Mouse (Mus musculus) heart, embryonic 11.5 days (tissue): ENCODE data around the gene Nav2. TPM values are rescaled to one million over a fixed set of nuclear protein-coding genes. Genes with fewer than 3 reads are reported as not detected.

Experiments used
- ATAC-seq: fragments of 200-750 bp; cut with Nextera tagmentation; replicated peaks from 2 replicates; pipeline ENCODE4 v1.8.0; 2017; ENCODE audit warnings: moderate library complexity; ENCODE audit not compliant: insufficient number of reproducible peaks, low FRiP score, low TSS enrichment
- H3K27ac ChIP-seq: fragments of 300-500 bp; sonication (generic); 2 replicates; pipeline ENCODE4 v1.5.1; 2014; ENCODE audit warnings: mild to moderate bottlenecking, low read depth, low read length
- H3K27me3 ChIP-seq: fragments of 300-500 bp; sonication (generic); 2 replicates; pipeline ENCODE4 v1.6.1; 2014; ENCODE audit warnings: mild to moderate bottlenecking, low read length, mixed read lengths; ENCODE audit not compliant: control insufficient read depth, insufficient read depth
- H3K36me3 ChIP-seq: fragments of 300-500 bp; sonication (generic); 2 replicates; pipeline ENCODE4 v1.6.1; 2014; ENCODE audit warnings: mild to moderate bottlenecking, low read length, moderate library complexity, mixed read lengths; ENCODE audit not compliant: control insufficient read depth, insufficient read depth
- H3K4me1 ChIP-seq: fragments of 300-500 bp; sonication (generic); 2 replicates; pipeline ENCODE4 v1.6.1; 2014; ENCODE audit warnings: low read length; ENCODE audit not compliant: control insufficient read depth, insufficient read depth
- H3K4me2 ChIP-seq: fragments of 300-500 bp; sonication (generic); 2 replicates; pipeline ENCODE4 v1.6.1; 2014; ENCODE audit warnings: mild to moderate bottlenecking, moderate library complexity
- H3K4me3 ChIP-seq: fragments of 300-500 bp; sonication (generic); 2 replicates; pipeline ENCODE4 v1.5.1; 2014; ENCODE audit warnings: low read depth, low read length
- H3K9ac ChIP-seq: fragments of 300-500 bp; sonication (generic); 2 replicates; pipeline ENCODE4 v1.6.1; 2014; ENCODE audit warnings: mild to moderate bottlenecking, low read depth, low read length, moderate library complexity
- H3K9me3 ChIP-seq: fragments of 300-500 bp; sonication (generic); replicated peaks from 2 replicates; pipeline ENCODE4 v1.6.1; 2016; ENCODE audit warnings: low read length; ENCODE audit not compliant: control insufficient read depth
- WGBS: fragments of 180-500 bp; shearing (Covaris S2); extraction: QIAGEN DNeasy Blood & Tissue Kit; methylation state at CpG from one replicate; pipeline ENCODE4 v1.1.7; 2014; ENCODE audit not compliant: insufficient replicate concordance; 5-methylcytosine and 5-hydroxymethylcytosine counted together
- polyA plus RNA-seq: library from polyadenylated mRNA; unstranded; fragments of >200 nt; fragmentation: Nextera tagmentation; extraction: Ambion mirVana; gene quantifications from 2 replicates; pipeline ENCODE4 v1.2.1, GENCODE M21; 2014

The Nav2 gene
- polyA plus RNA-seq, 1 experiment from 2014 or later: 32.2 TPM

DNA sequence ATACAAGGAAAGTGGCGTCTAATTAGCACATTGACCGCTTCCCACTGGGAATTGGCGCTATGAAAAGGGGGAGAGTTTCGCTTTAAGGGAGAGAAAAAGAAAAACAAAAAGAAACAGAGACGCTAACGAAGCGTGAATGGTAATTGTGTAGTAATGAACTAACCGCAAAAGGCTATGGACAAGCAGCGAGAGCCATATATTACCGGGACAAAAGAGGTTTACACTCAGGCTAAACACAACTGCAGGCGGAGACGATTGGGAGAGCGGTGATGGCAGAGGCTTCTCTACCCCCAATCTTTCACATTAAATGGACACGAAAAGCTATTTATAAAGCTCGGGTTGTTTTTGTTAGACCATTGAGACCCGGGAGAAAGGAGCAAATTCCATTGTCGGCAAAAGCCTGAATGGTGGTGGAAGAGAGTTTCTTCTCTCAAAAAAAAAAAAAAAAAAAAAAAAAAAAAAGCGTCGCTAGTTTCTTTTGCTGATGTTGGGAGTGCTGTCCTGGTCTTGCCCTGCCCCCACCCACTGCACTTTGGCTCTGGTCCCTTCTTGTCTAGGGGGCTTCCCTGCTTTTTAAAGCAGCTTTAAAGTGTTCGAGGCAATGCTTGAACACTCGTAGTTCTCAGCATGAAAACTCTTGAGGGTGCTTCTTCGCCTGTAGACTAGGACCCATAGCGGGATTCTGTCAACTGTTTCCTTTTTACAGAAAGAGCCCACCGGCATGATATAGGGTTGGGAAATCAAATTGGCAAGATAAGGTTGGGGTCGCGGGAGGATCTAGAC is 726.0 kb downstream of the Nav2 start:
- ATAC-seq: no peak
- peaks cover 11% of the 10 kb centered on the region for H3K4me1 ChIP-seq

DNA sequence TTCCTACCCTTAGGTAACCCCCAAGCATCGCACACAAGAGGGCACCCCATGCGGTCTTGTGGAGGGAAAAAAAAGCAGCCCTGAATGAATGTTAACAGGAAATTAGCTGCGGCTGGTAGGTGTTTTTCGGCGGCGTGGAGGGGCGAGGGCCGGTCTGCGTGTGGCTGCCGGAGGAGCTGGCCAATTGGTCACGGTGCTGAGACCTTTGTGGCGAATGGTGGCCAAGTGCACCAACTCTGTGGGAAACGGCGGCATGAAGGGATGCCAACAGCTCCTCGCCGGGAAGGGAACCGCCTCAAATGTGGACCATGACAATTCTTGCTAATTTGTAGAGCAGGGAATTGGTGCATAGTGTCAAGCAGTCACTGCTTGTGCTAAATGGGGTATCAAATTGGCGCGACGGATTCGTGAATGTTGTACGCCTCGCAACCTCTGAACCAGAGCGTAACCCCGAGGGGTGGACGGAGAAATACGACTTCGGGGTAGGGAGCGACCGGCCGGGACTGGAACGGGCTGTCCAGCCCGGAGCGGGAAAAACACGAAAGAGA is 726.6 kb downstream of the Nav2 start:
- WGBS: 1% methylated on average over 35 of the region's 35 CpGs
- H3K27me3 ChIP-seq: peaks cover 96% of the 10 kb centered on the region
- H3K4me1 ChIP-seq: peaks cover 11% of the 10 kb centered on the region
- peak overlapping the region; percentile 11; the same call in 1 of the 2 replicates for H3K4me2 ChIP-seq
- no peak for ATAC-seq
- no peaks in the 10 kb centered on the region for H3K9me3 ChIP-seq
- H3K4me3 ChIP-seq: no peak overlapping the region; the same call in 1 of the 2 replicates
- H3K36me3 ChIP-seq: no peaks in the 10 kb centered on the region
- no peak overlapping the region for H3K9ac ChIP-seq
- no peak overlapping the region for H3K27ac ChIP-seq

More for the DNA sequence above, 726.0 kb downstream of the Nav2 start:
- Histone ChIP-seq H3K27me3 (peaks cover 94% of the 10 kb centered on the region), H3K9ac (no peak overlapping the region), H3K4me2 (peak overlapping the region; percentile 67), H3K36me3 (no peaks in the 10 kb centered on the region), H3K9me3 (no peaks in the 10 kb centered on the region), H3K27ac (no peak overlapping the region), H3K4me3 (peak overlapping the region; percentile 42)
- under 1% methylated on average over 26 of the region's 26 CpGs for WGBS

DNA sequence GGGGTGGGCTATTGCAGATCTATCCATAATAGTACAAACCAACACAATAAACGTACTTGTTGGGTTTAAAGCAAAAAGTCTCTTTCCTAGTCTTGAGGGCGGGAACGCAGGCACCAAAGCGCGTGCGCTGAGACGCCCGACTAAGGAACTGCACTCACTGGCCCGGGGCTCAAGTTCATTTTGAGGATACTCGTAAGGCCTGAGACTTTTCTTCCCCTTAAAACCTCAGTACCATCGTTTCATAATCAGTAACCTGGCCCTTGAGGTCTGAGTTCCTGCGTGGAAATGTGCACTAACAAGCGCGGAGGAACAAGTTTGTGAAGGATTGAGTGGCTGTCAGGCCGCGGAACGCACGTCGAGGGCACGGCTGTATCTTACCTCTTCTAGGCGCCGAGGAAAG is 727.5 kb downstream of the Nav2 start:
- H3K4me2 ChIP-seq: no peak overlapping the region
- WGBS: 2% methylated on average over 22 of the region's 22 CpGs
- H3K27me3 ChIP-seq: peaks cover 96% of the 10 kb centered on the region
- peaks cover 11% of the 10 kb centered on the region for H3K4me1 ChIP-seq
- H3K27ac ChIP-seq: no peak overlapping the region
- no peaks in the 10 kb centered on the region for H3K9me3 ChIP-seq
- ATAC-seq: no peak
- no peaks in the 10 kb centered on the region for H3K36me3 ChIP-seq
- H3K4me3 ChIP-seq: no peak overlapping the region
- H3K9ac ChIP-seq: no peak overlapping the region

DNA sequence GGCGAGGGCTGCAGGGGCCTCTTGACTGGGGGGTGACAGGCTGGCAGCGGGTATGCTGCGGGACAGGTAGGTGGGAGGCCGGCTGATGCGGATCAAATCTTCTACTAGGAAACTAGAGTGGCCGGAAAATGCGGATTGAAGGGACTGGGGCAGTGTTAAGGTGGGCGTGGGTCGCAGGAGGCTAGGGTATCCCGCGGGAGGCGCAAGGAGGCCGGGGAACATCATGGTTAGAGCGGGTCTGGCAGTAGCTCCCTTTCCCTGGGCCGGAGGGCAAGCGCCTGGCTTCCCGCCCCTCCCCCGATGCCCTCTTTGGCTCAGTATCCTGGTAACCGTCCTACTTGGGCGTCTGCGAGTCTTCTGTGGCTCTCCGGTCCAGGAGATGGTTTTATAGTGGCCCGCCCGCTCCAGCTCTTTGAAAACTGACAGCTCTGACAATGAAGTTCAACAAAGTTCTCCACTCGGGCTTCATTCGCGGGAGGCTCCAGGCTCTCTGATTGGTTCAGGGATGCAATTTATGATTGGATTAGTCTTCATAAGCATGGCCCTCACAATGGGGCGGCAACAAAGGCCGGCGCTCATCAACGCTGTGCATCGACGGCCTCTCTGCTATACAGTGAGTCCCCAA is 728.1 kb downstream of the Nav2 start, which contains the start of gene Dbx1:
Dbx1 (minus strand) TSS at position 359 of the 625 bp plus-strand sequence.
- no peak for ATAC-seq
- no peak within 1 kb of the TSS for H3K27ac ChIP-seq
- no peak within 1 kb of the TSS for H3K9ac ChIP-seq
- H3K27me3 ChIP-seq: peaks cover 95% of the 10 kb centered on the region
- no peak within 1 kb of the TSS for H3K4me3 ChIP-seq
- no peaks in the 10 kb centered on the region for H3K9me3 ChIP-seq
- peaks cover 11% of the 10 kb centered on the region for H3K4me1 ChIP-seq
- H3K36me3 ChIP-seq: no peaks in the 10 kb centered on the region
- no peak within 1 kb of the TSS for H3K4me2 ChIP-seq
- under 1% methylated on average over 33 of the region's 33 CpGs for WGBS

DNA sequence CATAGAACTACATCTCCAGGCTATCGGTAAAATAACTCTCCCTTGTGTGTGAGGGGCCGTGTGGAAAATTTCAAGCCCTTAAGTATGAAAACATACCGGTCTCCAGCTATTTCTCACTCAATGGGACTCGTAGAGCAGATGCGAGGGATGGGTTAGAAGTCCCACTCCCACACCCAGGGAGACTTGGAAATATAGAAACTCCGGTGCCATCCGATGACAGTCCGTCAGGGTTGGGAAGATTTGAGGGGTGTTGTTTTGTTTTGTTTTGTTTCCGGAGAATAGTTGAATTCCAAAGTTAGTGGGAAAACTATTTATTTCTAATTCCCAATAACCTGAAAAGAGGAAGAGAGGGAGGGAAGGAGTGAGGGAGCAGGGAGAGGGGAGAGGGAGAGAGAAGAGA is 728.8 kb downstream of the Nav2 start:
- no peak for ATAC-seq
- Histone ChIP-seq H3K27ac (no peak overlapping the region), H3K4me2 (no peak overlapping the region), H3K9ac (no peak overlapping the region), H3K36me3 (no peaks in the 10 kb centered on the region), H3K4me3 (no peak overlapping the region), H3K27me3 (peaks cover 94% of the 10 kb centered on the region), H3K4me1 (peaks cover 11% of the 10 kb centered on the region), H3K9me3 (no peaks in the 10 kb centered on the region)
- under 1% methylated on average over 9 of the region's 9 CpGs for WGBS

DNA sequence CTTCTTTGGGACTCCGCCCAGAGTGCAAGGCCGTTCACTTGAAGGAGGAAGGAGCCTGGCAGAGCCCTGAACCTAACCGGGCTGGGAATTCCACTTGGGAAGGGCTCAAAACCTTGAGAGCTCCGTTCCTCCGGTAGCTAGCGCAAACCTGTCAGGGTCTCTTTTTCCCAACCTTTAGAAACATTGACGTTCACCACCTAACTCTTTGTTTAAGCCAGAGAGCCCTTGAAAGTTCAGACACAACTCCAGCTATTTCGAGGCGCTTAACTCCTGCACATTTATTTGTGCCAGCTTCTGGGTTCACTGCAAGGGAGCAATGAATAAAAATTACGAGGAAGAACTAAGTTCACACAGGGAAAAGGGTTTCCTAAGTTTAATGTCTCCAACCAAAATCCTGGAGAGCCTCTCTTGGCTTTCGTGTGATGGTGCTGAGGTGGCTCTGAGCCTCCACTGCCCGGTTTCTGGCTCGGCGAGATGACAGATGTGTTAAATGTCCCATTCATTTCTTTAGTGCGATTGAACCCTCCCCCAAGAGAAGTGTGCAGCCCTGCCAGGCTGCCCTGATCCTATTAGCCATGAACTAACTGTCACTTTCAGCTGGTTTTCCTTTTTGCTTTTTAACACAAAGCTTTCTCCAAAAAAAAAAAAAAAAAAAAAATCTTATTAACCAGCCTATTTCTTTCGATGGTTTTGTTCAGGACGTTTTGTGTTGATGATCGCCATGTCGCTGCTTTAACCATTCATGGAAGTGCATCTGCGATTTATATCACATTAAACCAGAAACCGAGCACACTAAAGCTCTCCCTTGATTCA is 729.5 kb downstream of the Nav2 start:
- Histone ChIP-seq H3K4me3 (no peak overlapping the region), H3K4me2 (no peak overlapping the region), H3K27me3 (peaks cover 89% of the 10 kb centered on the region), H3K9me3 (no peaks in the 10 kb centered on the region), H3K27ac (no peak overlapping the region), H3K9ac (no peak overlapping the region), H3K36me3 (no peaks in the 10 kb centered on the region), H3K4me1 (peaks cover 11% of the 10 kb centered on the region)
- no peak for ATAC-seq
- 2% methylated on average over 21 of the region's 21 CpGs for WGBS

DNA sequence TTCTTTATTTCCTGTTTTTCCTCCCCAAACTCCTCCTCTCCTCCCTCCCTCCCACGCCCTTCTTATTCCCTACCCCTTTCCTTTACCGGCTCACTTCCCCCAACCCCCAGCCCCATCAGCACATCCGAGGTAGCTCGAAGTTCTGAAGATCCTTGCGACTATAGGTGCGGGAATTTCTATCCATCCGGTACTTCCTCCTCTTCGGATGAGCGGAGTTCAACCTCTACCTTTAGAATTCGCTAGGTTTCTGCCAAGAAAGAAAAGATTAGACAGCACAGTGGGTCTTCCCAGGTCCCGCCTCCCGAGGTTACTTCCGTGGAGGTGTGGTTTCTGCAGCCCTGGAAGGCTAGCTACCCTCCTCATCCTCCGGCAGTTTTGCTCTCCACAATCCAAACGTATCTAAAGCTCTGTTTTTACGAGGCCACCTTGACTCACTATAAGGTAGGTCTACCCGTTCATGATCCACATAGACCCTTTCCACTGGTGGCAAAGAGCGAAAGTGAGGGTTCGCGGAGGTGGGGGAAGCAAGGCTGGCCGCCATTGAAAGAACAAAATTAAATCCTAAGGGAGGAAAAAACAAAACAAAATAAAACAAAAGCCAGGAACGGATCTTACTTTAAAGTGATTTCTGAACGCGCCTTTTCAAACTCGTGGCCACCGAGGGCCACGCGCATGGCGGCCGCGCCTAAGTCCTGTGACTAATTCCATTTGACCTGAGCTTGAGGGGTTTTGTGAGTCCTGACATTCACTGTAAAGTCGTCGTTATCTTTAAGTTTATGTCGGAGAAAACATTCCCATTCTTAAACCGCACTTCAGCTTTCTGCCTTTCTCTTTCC is 730.6 kb downstream of the Nav2 start:
- Histone ChIP-seq H3K4me3 (peak overlapping the region; percentile 25), H3K4me1 (peaks cover 3% of the 10 kb centered on the region; the same call in 1 of the 2 replicates), H3K36me3 (no peaks in the 10 kb centered on the region), H3K27me3 (peaks cover 78% of the 10 kb centered on the region), H3K4me2 (peak overlapping the region; percentile 27), H3K27ac (no peak overlapping the region), H3K9me3 (no peaks in the 10 kb centered on the region), H3K9ac (no peak overlapping the region)
- no peak for ATAC-seq
- WGBS: 1% methylated on average over 35 of the region's 35 CpGs
